Mouse (Mus musculus) cerebellum, adult 11-12 months (tissue): Measurements from ENCODE around the gene Ppp1r18.

Experiments
- DNase-seq: peaks from one replicate; pipeline ENCODE4 v3.0.0; 2022

Gene Ppp1r18

GRCm38 (mm10) chr17:35915538-35916296 is 50.3 kb downstream of the Ppp1r18 start:
- DNase-seq: peak; percentile 69

GRCm38 (mm10) chr17:35916297-35917142 is 51.1 kb downstream of the Ppp1r18 start, which contains the start of the genes Mrps18b and Ppp1r10:
Gene Mrps18b (minus strand): TSS chr17:35916389.
Gene Ppp1r10 (plus strand): TSS chr17:35916434.
- DNase-seq: peak; percentile 100

GRCm38 (mm10) chr17:35917143-35917462 is 51.7 kb downstream of the Ppp1r18 start:
- peak; percentile 76 for DNase-seq

- peak; percentile 84 for DNase-seq
Measured at GRCm38 (mm10) chr17:35917463-35918251, 52.3 kb downstream of the Ppp1r18 start.

- peak; percentile 72 for DNase-seq
Measured at GRCm38 (mm10) chr17:35918276-35919059, 53.1 kb downstream of the Ppp1r18 start.

GRCm38 (mm10) chr17:35919060-35919715 is 53.8 kb downstream of the Ppp1r18 start:
- DNase-seq: peak; percentile 97

- DNase-seq: no peak
Measured at GRCm38 (mm10) chr17:35919864-35920301, 54.5 kb downstream of the Ppp1r18 start.

- DNase-seq: no peak
Measured at GRCm38 (mm10) chr17:35920384-35920783, 55.0 kb downstream of the Ppp1r18 start.

- no peak for DNase-seq
Measured at GRCm38 (mm10) chr17:35920862-35921562, 55.6 kb downstream of the Ppp1r18 start.

GRCm38 (mm10) chr17:35921710-35922109 is 56.3 kb downstream of the Ppp1r18 start:
- DNase-seq: no peak

GRCm38 (mm10) chr17:35922566-35922965 is 57.2 kb downstream of the Ppp1r18 start:
- no peak for DNase-seq

- no peak for DNase-seq
Measured at GRCm38 (mm10) chr17:35923281-35923680, 57.9 kb downstream of the Ppp1r18 start.
